Mouse (Mus musculus): ENCODE measurements around the gene Cnksr3. TPM values are rescaled to one million over a fixed set of nuclear protein-coding genes. Genes with fewer than 3 reads are reported as not detected.

The Cnksr3 gene
- total RNA-seq, 1 experiment from 2014 or later = 15.3 TPM

GRCm38 (mm10) chr10:7145614-7146013 is 66.4 kb downstream of the Cnksr3 start:
- no peak for DNase-seq

GRCm38 (mm10) chr10:7144081-7144783 is 67.8 kb downstream of the Cnksr3 start:
- DNase-seq = no peak

- no peak for DNase-seq
Observed at GRCm38 (mm10) chr10:7142287-7142686, 69.8 kb downstream of the Cnksr3 start.

GRCm38 (mm10) chr10:7140282-7140681 is 71.8 kb downstream of the Cnksr3 start:
- DNase-seq = no peak

- no peak for DNase-seq
Observed at GRCm38 (mm10) chr10:7138049-7138448, 74.0 kb downstream of the Cnksr3 start.

GRCm38 (mm10) chr10:7135751-7136150 is 76.3 kb downstream of the Cnksr3 start:
- no peak for DNase-seq

GRCm38 (mm10) chr10:7133005-7133404 is 79.0 kb downstream of the Cnksr3 start:
- DNase-seq = no peak

- DNase-seq = no peak
Observed at GRCm38 (mm10) chr10:7131441-7131840, 80.6 kb downstream of the Cnksr3 start.

GRCm38 (mm10) chr10:7127828-7128227 is 84.2 kb downstream of the Cnksr3 start:
- no peak for DNase-seq

- no peak for DNase-seq
Observed at GRCm38 (mm10) chr10:7126882-7127281, 85.2 kb downstream of the Cnksr3 start.

GRCm38 (mm10) chr10:7126287-7126686 is 85.8 kb downstream of the Cnksr3 start:
- no peak for DNase-seq

GRCm38 (mm10) chr10:7124993-7125392 is 87.0 kb downstream of the Cnksr3 start:
- DNase-seq = no peak

- no peak for DNase-seq
Observed at GRCm38 (mm10) chr10:7122294-7122693, 89.7 kb downstream of the Cnksr3 start.

GRCm38 (mm10) chr10:7120206-7120605 is 91.8 kb downstream of the Cnksr3 start:
- DNase-seq = peak; percentile 22

GRCm38 (mm10) chr10:7118258-7119077 is 93.6 kb downstream of the Cnksr3 start:
- peak; percentile 71 for DNase-seq

- no peak for DNase-seq
Observed at GRCm38 (mm10) chr10:7117785-7118184, 94.3 kb downstream of the Cnksr3 start.

GRCm38 (mm10) chr10:7114796-7115195 is 97.2 kb downstream of the Cnksr3 start:
- DNase-seq = no peak

GRCm38 (mm10) chr10:7113747-7114146 is 98.3 kb downstream of the Cnksr3 start:
- DNase-seq = no peak

- no peak for DNase-seq
Observed at GRCm38 (mm10) chr10:7113144-7113543, 98.9 kb downstream of the Cnksr3 start.

GRCm38 (mm10) chr10:7111462-7112000 is 100.5 kb downstream of the Cnksr3 start:
- no peak for DNase-seq

- no peak for DNase-seq
Observed at GRCm38 (mm10) chr10:7103872-7104271, 108.2 kb downstream of the Cnksr3 start.

- DNase-seq = no peak
Observed at GRCm38 (mm10) chr10:7077971-7078370, 134.1 kb downstream of the Cnksr3 start.

- DNase-seq = no peak
Observed at GRCm38 (mm10) chr10:7077389-7077808, 134.6 kb downstream of the Cnksr3 start.

All from adrenal gland, postnatal 25 days (tissue).